Mouse (Mus musculus) midbrain, embryonic 14.5 days (tissue): ENCODE measurements at regions not wholly inside any gene's neighbourhood (a gene's known extent, or its start where the extent isn't known, plus 50 kb on each side); places are given as distances from the start of the nearest gene placed in this dataset.

ENCODE experiments used
- ATAC-seq: fragments of 200-750 bp; cut with Nextera tagmentation; 2 replicates; pipeline ENCODE4 v1.8.0; 2017; ENCODE audit warnings: moderate number of reproducible peaks, moderate library complexity; ENCODE audit not compliant: low FRiP score, low TSS enrichment
- DNase-seq: peaks from one replicate; pipeline ENCODE4 v3.0.0-alpha.2; 2015
- H3K27ac ChIP-seq: fragments of 300-500 bp; sonication (generic); replicated peaks from 2 replicates; pipeline ENCODE4 v1.5.1; 2014; ENCODE audit warnings: mild to moderate bottlenecking, low read depth, low read length, moderate library complexity
- H3K27me3 ChIP-seq: fragments of 300-500 bp; sonication (generic); 2 replicates; pipeline ENCODE4 v1.6.1; 2014; ENCODE audit warnings: low read length, control low read depth, mixed read lengths; ENCODE audit not compliant: control insufficient read depth, insufficient read depth
- H3K36me3 ChIP-seq: fragments of 300-500 bp; sonication (generic); 2 replicates; pipeline ENCODE4 v1.6.1; 2014; ENCODE audit warnings: low read length, control low read depth; ENCODE audit not compliant: control insufficient read depth, insufficient read depth
- H3K4me1 ChIP-seq: fragments of 300-500 bp; sonication (generic); 2 replicates; pipeline ENCODE4 v1.6.1; 2014; ENCODE audit warnings: mild to moderate bottlenecking, antibody characterized with exemption, low read length, control low read depth; ENCODE audit not compliant: control insufficient read depth, insufficient read depth
- H3K4me2 ChIP-seq: fragments of 300-500 bp; sonication (generic); 2 replicates; pipeline ENCODE4 v1.6.1; 2014; ENCODE audit warnings: mild to moderate bottlenecking, low read length, moderate library complexity
- H3K4me3 ChIP-seq: fragments of 300-500 bp; sonication (generic); replicated peaks from 2 replicates; pipeline ENCODE4 v1.5.1; 2014; ENCODE audit warnings: low read depth, low read length
- H3K9ac ChIP-seq: fragments of 300-500 bp; sonication (generic); replicated peaks from 2 replicates; pipeline ENCODE4 v1.6.1; 2014; ENCODE audit warnings: mild to moderate bottlenecking, low read length, moderate library complexity
- H3K9me3 ChIP-seq: fragments of 300-500 bp; sonication (generic); 2 replicates; pipeline ENCODE4 v1.6.1; 2016; ENCODE audit warnings: low read length, control low read depth, mixed read lengths; ENCODE audit not compliant: control insufficient read depth
- WGBS: fragments of 180-500 bp; shearing (Covaris S2); extraction: QIAGEN DNeasy Blood & Tissue Kit; methylation state at CpG from one replicate; pipeline ENCODE4 v1.1.7; 2014; 5-methylcytosine and 5-hydroxymethylcytosine counted together

DNA sequence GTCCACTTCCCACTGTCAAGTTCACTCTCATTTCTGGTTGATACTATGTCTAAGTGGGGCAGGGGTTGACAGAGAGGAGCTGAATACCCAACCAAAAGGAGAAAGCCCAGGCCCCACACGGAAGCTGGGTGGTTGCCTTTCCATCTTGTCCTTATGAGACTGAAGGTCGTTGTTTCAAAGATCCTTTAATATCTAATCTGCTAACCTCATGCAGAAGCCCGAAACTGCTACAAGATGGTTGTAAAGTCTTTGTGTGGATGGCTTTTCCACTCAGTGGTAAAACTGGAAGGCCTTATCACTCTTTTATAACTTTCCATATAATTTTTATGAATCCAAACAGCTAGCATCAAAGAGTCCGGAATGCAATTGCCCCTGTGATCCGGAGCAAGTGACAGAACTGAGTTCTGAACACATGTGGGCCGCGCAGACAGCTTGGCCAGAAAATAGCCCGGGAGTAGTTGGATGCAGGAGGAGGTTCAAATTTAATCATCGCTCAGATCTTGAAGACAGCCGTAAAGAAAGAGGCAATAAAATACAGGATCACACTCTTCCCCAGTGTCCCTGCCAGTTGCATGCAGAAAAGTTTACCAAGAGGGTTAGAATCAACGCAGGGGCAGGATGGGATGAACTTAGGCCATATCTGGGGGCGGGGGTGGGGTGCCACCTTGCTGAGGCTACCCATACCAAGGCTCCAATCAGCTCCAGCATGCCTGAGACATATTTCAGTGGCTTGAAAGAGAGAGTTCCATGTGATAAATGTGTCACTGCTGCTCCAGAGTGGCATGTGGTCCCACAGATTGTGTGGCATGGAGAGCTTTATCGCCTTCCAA is 207.2 kb downstream of the 3110018I06Rik start:
- 91% methylated on average over 13 of the region's 13 CpGs for WGBS
- Histone ChIP-seq H3K9ac (no peak overlapping the region), H3K9me3 (no peaks in the 10 kb centered on the region), H3K4me2 (no peak overlapping the region), H3K27me3 (no peaks in the 10 kb centered on the region), H3K4me1 (no peaks in the 10 kb centered on the region), H3K27ac (no peak overlapping the region), H3K36me3 (no peaks in the 10 kb centered on the region), H3K4me3 (no peak overlapping the region)
- ATAC-seq (no peak), DNase-seq (no peak)

- H3K27ac ChIP-seq: no peak overlapping the region
- H3K36me3 ChIP-seq: no peaks in the 10 kb centered on the region
- H3K9ac ChIP-seq: no peak overlapping the region
- H3K9me3 ChIP-seq: no peaks in the 10 kb centered on the region
- no peak for DNase-seq
- no peak overlapping the region for H3K4me3 ChIP-seq
- WGBS: 74% methylated on average over 5 of the region's 5 CpGs
- no peak overlapping the region for H3K4me2 ChIP-seq
- no peaks in the 10 kb centered on the region for H3K4me1 ChIP-seq
- ATAC-seq: no peak
- no peaks in the 10 kb centered on the region for H3K27me3 ChIP-seq
Observed at GRCm38 (mm10) chr12:107700317-107700716, 211.9 kb downstream of the 3110018I06Rik start.

DNA sequence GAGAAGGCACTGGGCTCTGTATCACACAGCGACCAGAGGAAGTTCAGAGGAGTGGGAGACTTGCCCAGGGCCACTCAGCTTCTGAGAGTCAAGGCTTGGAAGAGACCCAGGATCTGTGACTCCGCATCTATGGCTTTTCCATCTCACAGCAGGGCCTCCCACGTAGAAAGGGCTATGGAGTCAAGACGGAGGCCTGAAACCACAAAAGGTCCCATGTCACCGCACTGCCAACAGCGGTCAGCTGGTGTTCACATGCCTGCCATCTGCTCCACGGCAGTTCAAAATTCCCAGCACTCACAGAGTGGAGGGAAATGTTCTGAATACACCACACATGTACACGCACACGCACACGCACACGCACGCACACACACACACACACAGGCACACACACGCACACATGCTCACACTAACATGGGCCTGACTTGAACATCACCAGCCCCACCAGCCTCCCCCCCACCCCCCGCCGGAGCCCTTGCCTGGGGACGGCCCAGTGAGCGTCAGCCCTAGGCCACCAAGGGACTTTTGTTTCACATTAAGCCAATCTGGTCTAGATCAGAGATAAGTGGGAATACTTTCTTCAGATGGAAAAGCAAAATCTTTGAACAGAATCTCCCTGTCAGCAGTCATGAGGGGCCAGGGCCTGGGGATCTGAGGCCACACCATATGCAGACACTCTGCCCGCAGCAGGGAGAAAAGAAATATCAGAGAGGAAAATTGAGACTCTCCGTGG is 212.6 kb downstream of the 3110018I06Rik start:
- Histone ChIP-seq H3K9me3 (no peaks in the 10 kb centered on the region), H3K36me3 (no peaks in the 10 kb centered on the region), H3K4me2 (no peak overlapping the region), H3K27me3 (no peaks in the 10 kb centered on the region), H3K4me3 (no peak overlapping the region), H3K27ac (no peak overlapping the region), H3K9ac (no peak overlapping the region), H3K4me1 (no peaks in the 10 kb centered on the region)
- no peak for DNase-seq
- WGBS: 85% methylated on average over 19 of the region's 19 CpGs
- ATAC-seq: no peak

DNA sequence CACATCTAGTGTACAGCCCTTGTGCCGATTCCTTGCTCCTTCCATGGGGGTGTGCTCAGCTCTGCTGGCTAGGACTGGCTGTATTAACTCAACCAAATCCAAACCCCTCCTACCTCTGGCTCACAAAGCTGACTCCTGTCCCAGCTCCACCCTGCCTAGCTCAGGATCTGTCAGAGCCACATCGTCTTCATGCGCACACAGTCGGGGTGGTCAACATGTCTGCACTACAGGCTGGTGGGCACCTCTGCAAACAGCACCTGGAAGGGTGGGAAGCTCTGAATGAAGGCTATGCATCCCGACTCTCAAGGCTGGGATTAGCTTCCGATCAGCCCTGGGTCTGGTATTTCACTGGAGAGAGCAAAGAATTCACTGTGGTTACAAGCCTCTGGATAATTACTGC is 220.4 kb downstream of the 3110018I06Rik start:
- H3K27me3 ChIP-seq: no peaks in the 10 kb centered on the region
- WGBS: 75% methylated on average over 6 of the region's 6 CpGs
- no peak overlapping the region for H3K9ac ChIP-seq
- ATAC-seq (no peak), DNase-seq (no peak)
- 0 out of 2 replicates have a peak, but pooled peaks cover 4% of the 10 kb centered on the region for H3K9me3 ChIP-seq
- H3K36me3 ChIP-seq: no peaks in the 10 kb centered on the region
- H3K27ac ChIP-seq: no peak overlapping the region
- no peak overlapping the region for H3K4me2 ChIP-seq
- H3K4me3 ChIP-seq: no peak overlapping the region
- H3K4me1 ChIP-seq: no peaks in the 10 kb centered on the region

DNA sequence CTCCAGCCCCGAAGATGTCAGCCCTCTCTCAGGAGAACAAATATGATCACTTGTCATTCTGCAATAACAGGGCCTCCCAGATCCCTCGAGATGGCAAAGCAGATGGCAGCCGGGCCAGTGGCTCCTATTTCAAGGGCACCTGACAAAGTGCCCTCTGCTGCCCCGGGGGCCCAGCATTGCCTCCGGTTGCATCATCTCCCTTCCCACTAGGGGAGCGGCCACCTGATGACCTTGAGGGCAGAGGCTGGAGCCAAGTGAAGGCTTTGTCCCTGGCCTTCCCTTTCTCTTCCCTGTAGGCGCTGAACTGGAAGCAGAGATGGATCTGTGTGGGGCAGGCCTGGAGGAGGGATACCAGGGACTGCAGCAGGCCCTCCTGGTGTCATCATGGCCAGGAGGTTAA is 222.6 kb downstream of the 3110018I06Rik start:
- Histone ChIP-seq H3K4me2 (no peak overlapping the region), H3K4me3 (no peak overlapping the region), H3K36me3 (no peaks in the 10 kb centered on the region), H3K9ac (no peak overlapping the region), H3K27me3 (no peaks in the 10 kb centered on the region), H3K9me3 (0 out of 2 replicates have a peak, but pooled peaks cover 4% of the 10 kb centered on the region), H3K4me1 (no peaks in the 10 kb centered on the region), H3K27ac (no peak overlapping the region)
- ATAC-seq (no peak), DNase-seq (no peak)
- WGBS: 67% methylated on average over 7 of the region's 7 CpGs

DNA sequence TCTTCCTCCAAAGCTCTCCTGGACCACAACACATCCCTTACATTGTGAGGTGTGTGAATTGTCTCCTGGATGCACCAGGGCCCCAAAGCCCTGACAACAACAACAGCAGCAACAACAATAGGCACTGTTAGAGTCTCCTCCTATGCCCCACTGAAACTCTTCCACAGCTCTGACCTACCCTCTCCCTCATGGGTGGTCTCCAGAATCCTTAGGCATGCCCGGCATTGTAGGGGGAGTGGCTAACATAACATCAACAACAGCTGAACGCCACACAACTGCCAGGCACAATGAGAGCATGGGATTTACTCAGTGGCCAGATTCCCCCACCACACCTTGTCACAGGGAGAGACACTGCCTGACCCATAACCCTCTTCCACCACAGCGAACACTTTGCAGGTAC is 223.2 kb downstream of the 3110018I06Rik start:
- H3K27me3 ChIP-seq: no peaks in the 10 kb centered on the region
- no peak overlapping the region for H3K27ac ChIP-seq
- DNase-seq (no peak), ATAC-seq (no peak)
- 44% methylated on average over 3 of the region's 3 CpGs for WGBS
- no peak overlapping the region for H3K4me3 ChIP-seq
- no peak overlapping the region for H3K9ac ChIP-seq
- H3K4me1 ChIP-seq: no peaks in the 10 kb centered on the region
- H3K36me3 ChIP-seq: no peaks in the 10 kb centered on the region
- no peak overlapping the region for H3K4me2 ChIP-seq
- H3K9me3 ChIP-seq: 0 out of 2 replicates have a peak, but pooled peaks cover 4% of the 10 kb centered on the region

GRCm38 (mm10) chr12:107713191-107713590 is 224.8 kb downstream of the 3110018I06Rik start:
- Histone ChIP-seq H3K4me3 (no peak overlapping the region), H3K27ac (no peak overlapping the region), H3K4me1 (no peaks in the 10 kb centered on the region), H3K27me3 (no peaks in the 10 kb centered on the region), H3K9ac (no peak overlapping the region), H3K4me2 (no peak overlapping the region), H3K9me3 (no peaks in the 10 kb centered on the region), H3K36me3 (no peaks in the 10 kb centered on the region)
- DNase-seq (peak; percentile 33), ATAC-seq (no peak)
- 55% methylated on average over 14 of the region's 14 CpGs for whole genome bisulfite sequencing

DNA sequence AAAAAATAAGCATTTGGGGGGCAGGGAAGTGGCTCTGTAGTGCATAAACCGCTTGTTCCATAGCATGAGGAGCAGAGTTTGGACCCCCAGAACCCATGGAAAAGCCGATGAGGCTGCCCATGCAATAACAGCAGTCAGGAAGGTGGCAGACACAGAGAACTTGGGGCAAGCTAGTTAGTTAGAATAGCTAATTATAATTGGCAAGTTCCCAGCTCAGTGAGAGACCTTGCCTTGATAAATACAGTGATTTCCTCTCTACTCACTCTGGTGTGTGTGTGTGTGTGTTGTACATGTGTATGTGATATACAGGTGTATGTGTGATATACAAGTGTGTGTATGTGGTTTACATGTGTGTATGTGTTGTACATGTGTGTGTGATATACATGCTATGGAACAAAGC is 226.4 kb downstream of the 3110018I06Rik start:
- H3K27me3 ChIP-seq: no peaks in the 10 kb centered on the region
- DNase-seq (no peak), ATAC-seq (no peak)
- no peaks in the 10 kb centered on the region for H3K4me1 ChIP-seq
- H3K4me3 ChIP-seq: no peak overlapping the region
- H3K4me2 ChIP-seq: no peak overlapping the region
- WGBS: 93% methylated on average over 2 of the region's 2 CpGs
- no peak overlapping the region for H3K9ac ChIP-seq
- H3K27ac ChIP-seq: no peak overlapping the region
- no peaks in the 10 kb centered on the region for H3K9me3 ChIP-seq
- H3K36me3 ChIP-seq: no peaks in the 10 kb centered on the region

DNA sequence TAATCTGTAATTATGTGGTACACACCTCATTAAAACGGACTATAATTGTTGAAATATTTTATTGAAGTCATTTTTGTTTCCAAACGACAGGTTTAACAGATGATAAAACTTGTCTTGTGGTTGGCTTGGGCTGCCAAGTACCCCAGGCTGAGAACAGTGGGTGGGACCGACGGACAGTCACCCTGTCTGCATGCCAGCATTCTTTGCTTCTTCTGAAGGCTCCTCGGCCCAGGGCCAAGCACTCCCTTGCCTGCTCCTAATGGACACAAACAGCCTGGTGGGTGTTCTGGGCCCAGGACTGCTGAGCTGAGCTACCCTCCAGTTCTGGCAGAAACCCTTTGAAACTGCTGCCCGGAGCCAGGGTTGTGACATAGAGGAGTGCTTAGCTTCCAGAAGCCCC is 227.4 kb downstream of the 3110018I06Rik start:
- no peak overlapping the region for H3K9ac ChIP-seq
- H3K4me3 ChIP-seq: no peak overlapping the region
- no peaks in the 10 kb centered on the region for H3K4me1 ChIP-seq
- H3K4me2 ChIP-seq: no peak overlapping the region
- H3K27ac ChIP-seq: no peak overlapping the region
- 75% methylated on average over 6 of the region's 6 CpGs for WGBS
- no peaks in the 10 kb centered on the region for H3K36me3 ChIP-seq
- H3K27me3 ChIP-seq: no peaks in the 10 kb centered on the region
- H3K9me3 ChIP-seq: no peaks in the 10 kb centered on the region
- ATAC-seq (no peak), DNase-seq (no peak)
